Mouse (Mus musculus) MEL (cell line): ENCODE measurements around the gene Cenpj. TPM values are rescaled to one million over a fixed set of nuclear protein-coding genes. Genes with fewer than 3 reads are reported as not detected.

Experiments used
- DNase-seq: peaks from one replicate; pipeline ENCODE4 v3.0.0; 2011; ENCODE audit warnings: low read depth, low spot score
- H3K27ac ChIP-seq: 2 replicates; pipeline ENCODE4 v1.5.1; 2012; ENCODE audit warnings: low read depth, mild to moderate bottlenecking, control low read depth, low read length, moderate library complexity; ENCODE audit not compliant: control insufficient read depth
- H3K27me3 ChIP-seq, 2 experiments: fragments of 150-350 bp in 1 of 2; sonication (generic) in 1 of 2; 2 replicates each; pipeline ENCODE4 v1.6.1; 2012; ENCODE audit warnings: low read length in 2 of 2, mild to moderate bottlenecking in 2 of 2, improper control_type of control experiment in 1 of 2, moderate library complexity in 1 of 2; ENCODE audit not compliant: insufficient read depth in 2 of 2, control insufficient read depth in 1 of 2
- H3K36me3 ChIP-seq, 2 experiments: 2 replicates each; pipeline ENCODE4 v1.6.1; 2012 to 2014; ENCODE audit warnings: low read length in 2 of 2, improper control_type of control experiment in 1 of 2, inconsistent platforms in 1 of 2, mild to moderate bottlenecking in 1 of 2; ENCODE audit not compliant: insufficient read depth in 2 of 2, control insufficient read depth in 1 of 2
- H3K4me1 ChIP-seq, 2 experiments: fragments of 150-350 bp in 1 of 2; sonication (generic) in 1 of 2; 2 replicates each; pipeline ENCODE4 v1.6.1; 2012; ENCODE audit warnings: low read length in 2 of 2, improper control_type of control experiment in 1 of 2, mild to moderate bottlenecking in 1 of 2; ENCODE audit not compliant: insufficient read depth in 2 of 2, control insufficient read depth in 1 of 2
- H3K4me3 ChIP-seq, 2 experiments: fragments of 150-350 bp in 1 of 2; sonication (generic) in 1 of 2; 2 replicates each; pipeline ENCODE4 v1.5.1; 2012; ENCODE audit warnings: low read depth in 2 of 2, low read length in 2 of 2, mild to moderate bottlenecking in 2 of 2, moderate library complexity in 2 of 2, control low read depth in 1 of 2, improper control_type of control experiment in 1 of 2; ENCODE audit not compliant: control insufficient read depth in 1 of 2, insufficient read depth in 1 of 2
- H3K79me2 ChIP-seq: 2 replicates; pipeline ENCODE4 v1.6.1; 2012; ENCODE audit warnings: mild to moderate bottlenecking, low read length, moderate library complexity; ENCODE audit not compliant: control insufficient read depth, poor library complexity, insufficient read depth
- H3K9ac ChIP-seq: 2 replicates; pipeline ENCODE4 v1.6.1; 2012; ENCODE audit warnings: low read depth, mild to moderate bottlenecking, control low read depth, low read length, moderate library complexity; ENCODE audit not compliant: control insufficient read depth, poor library complexity, severe bottlenecking
- H3K9me3 ChIP-seq: fragments of 150-350 bp; sonication (generic); replicated peaks from 2 replicates; pipeline ENCODE4 v1.6.1; 2012; ENCODE audit warnings: mild to moderate bottlenecking, low read length, improper control_type of control experiment, moderate library complexity; ENCODE audit not compliant: insufficient read depth
- BHLHE40 ChIP-seq: IDR thresholded peaks from 2 replicates; pipeline ENCODE4 v1.6.1; 2012; ENCODE audit warnings: low read depth, mild to moderate bottlenecking, inconsistent platforms, low read length, improper control_type of control experiment, borderline replicate concordance
- CHD1 ChIP-seq: IDR thresholded peaks from 2 replicates; pipeline ENCODE4 v1.6.1; 2012; ENCODE audit warnings: low read depth, mild to moderate bottlenecking, inconsistent platforms, low read length, improper control_type of control experiment
- CHD2 ChIP-seq: IDR thresholded peaks from 2 replicates; pipeline ENCODE4 v1.6.1; 2011; ENCODE audit warnings: low read length, improper control_type of control experiment
- CTCF ChIP-seq, 3 experiments: IDR thresholded peaks in 2 of 3; conservative IDR thresholded peaks in 1 of 3; 2 replicates each; pipeline ENCODE4 v1.5.1; 2011 to 2012; ENCODE audit warnings: low read length in 3 of 3, low read depth in 2 of 3, mild to moderate bottlenecking in 2 of 3, improper control_type of control experiment in 1 of 3, inconsistent platforms in 1 of 3, mixed read lengths in 1 of 3, moderate library complexity in 1 of 3; ENCODE audit not compliant: control insufficient read depth in 1 of 3, insufficient read depth in 1 of 3, poor library complexity in 1 of 3, severe bottlenecking in 1 of 3
- E2F4 ChIP-seq: IDR thresholded peaks from 2 replicates; pipeline ENCODE4 v1.6.1; 2011; ENCODE audit warnings: low read depth, low read length, improper control_type of control experiment, borderline replicate concordance
- ELF1 ChIP-seq: IDR thresholded peaks from 2 replicates; pipeline ENCODE4 v1.6.1; 2014; ENCODE audit warnings: low read depth, mild to moderate bottlenecking, inconsistent platforms, low read length, improper control_type of control experiment, moderate library complexity
- EP300 ChIP-seq, 2 experiments: IDR thresholded peaks; 2 replicates each; pipeline ENCODE4 v1.6.1; 2011; ENCODE audit warnings: improper control_type of control experiment in 2 of 2, low read length in 2 of 2, low read depth in 1 of 2, mild to moderate bottlenecking in 1 of 2
- ETS1 ChIP-seq: IDR thresholded peaks from 2 replicates; pipeline ENCODE4 v1.6.1; 2012; ENCODE audit warnings: low read depth, mild to moderate bottlenecking, inconsistent platforms, low read length, improper control_type of control experiment, moderate library complexity
- GABPA ChIP-seq: IDR thresholded peaks from 2 replicates; pipeline ENCODE4 v1.6.1; 2012; ENCODE audit warnings: low read depth, mild to moderate bottlenecking, inconsistent platforms, low read length, improper control_type of control experiment, moderate library complexity
- GATA1 ChIP-seq: IDR thresholded peaks from 2 replicates; pipeline ENCODE4 v1.6.1; 2011; ENCODE audit warnings: low read depth, low read length, improper control_type of control experiment
- JUND ChIP-seq: IDR thresholded peaks from 2 replicates; pipeline ENCODE4 v1.6.1; 2011; ENCODE audit warnings: low read depth, mild to moderate bottlenecking, improper control_type of control experiment, low read length
- MAZ ChIP-seq: IDR thresholded peaks from 2 replicates; pipeline ENCODE4 v1.6.1; 2012; ENCODE audit warnings: low read depth, mild to moderate bottlenecking, inconsistent platforms, low read length, improper control_type of control experiment
- MEF2A ChIP-seq: IDR thresholded peaks from 2 replicates; pipeline ENCODE4 v1.6.1; 2014; ENCODE audit warnings: low read depth, mild to moderate bottlenecking, inconsistent platforms, low read length, improper control_type of control experiment; ENCODE audit not compliant: poor library complexity, insufficient replicate concordance, severe bottlenecking; ENCODE audit errors: extremely low read depth
- MXI1 ChIP-seq: IDR thresholded peaks from 2 replicates; pipeline ENCODE4 v1.6.1; 2011; ENCODE audit warnings: mild to moderate bottlenecking, low read depth, low read length, improper control_type of control experiment
- MYB ChIP-seq: IDR thresholded peaks from 2 replicates; pipeline ENCODE4 v1.6.1; 2011; ENCODE audit warnings: mild to moderate bottlenecking, low read depth, low read length, improper control_type of control experiment
- NELFE ChIP-seq: IDR thresholded peaks from 2 replicates; pipeline ENCODE4 v1.6.1; 2011; ENCODE audit warnings: low read depth, low read length, improper control_type of control experiment
- POLR2AphosphoS2 ChIP-seq: IDR thresholded peaks from 2 replicates; pipeline ENCODE4 v1.6.1; 2011; ENCODE audit warnings: low read length, improper control_type of control experiment
- POLR2AphosphoS5 ChIP-seq: IDR thresholded peaks from 2 replicates; pipeline ENCODE4 v1.6.1; 2012; ENCODE audit warnings: low read depth, borderline replicate concordance, mild to moderate bottlenecking, inconsistent platforms, low read length, moderate library complexity, mixed read lengths
- RAD21 ChIP-seq: IDR thresholded peaks from 2 replicates; pipeline ENCODE4 v1.6.1; 2011; ENCODE audit warnings: mild to moderate bottlenecking, low read depth, low read length, improper control_type of control experiment
- SIN3A ChIP-seq: IDR thresholded peaks from 2 replicates; pipeline ENCODE4 v1.6.1; 2012; ENCODE audit warnings: low read length, improper control_type of control experiment, inconsistent platforms
- SMC3 ChIP-seq: IDR thresholded peaks from 2 replicates; pipeline ENCODE4 v1.6.1; 2011; ENCODE audit warnings: low read depth, low read length, improper control_type of control experiment
- TBP ChIP-seq: IDR thresholded peaks from 2 replicates; pipeline ENCODE4 v1.8.0; 2011; ENCODE audit warnings: low read depth, low read length, improper control_type of control experiment
- TCF12 ChIP-seq: IDR thresholded peaks from 2 replicates; pipeline ENCODE4 v1.6.1; 2014; ENCODE audit warnings: low read depth, mild to moderate bottlenecking, inconsistent platforms, low read length, improper control_type of control experiment, moderate library complexity
- USF1 ChIP-seq: IDR thresholded peaks from 2 replicates; pipeline ENCODE4 v1.6.1; 2014; ENCODE audit warnings: low read depth, mild to moderate bottlenecking, inconsistent platforms, low read length, improper control_type of control experiment, moderate library complexity
- ZC3H11A ChIP-seq: IDR thresholded peaks from 2 replicates; pipeline ENCODE4 v1.6.1; 2012; ENCODE audit warnings: low read depth, mild to moderate bottlenecking, inconsistent platforms, low read length, improper control_type of control experiment
- ZKSCAN1 ChIP-seq: IDR thresholded peaks from 2 replicates; pipeline ENCODE4 v1.6.1; 2012; ENCODE audit warnings: low read depth, mild to moderate bottlenecking, inconsistent platforms, low read length, improper control_type of control experiment, moderate library complexity
- ZMIZ1 ChIP-seq: IDR thresholded peaks from 2 replicates; pipeline ENCODE4 v1.6.1; 2012; ENCODE audit warnings: low read depth, mild to moderate bottlenecking, inconsistent platforms, low read length, improper control_type of control experiment, moderate library complexity
- polyA plus RNA-seq, 2 experiments: library from polyadenylated mRNA; stranded (reverse) in 1 of 2; unstranded in 1 of 2; fragments of >175 nt in 1 of 2; fragments of >200 nt in 1 of 2; gene quantifications; 2 replicates each; pipeline versions ENCODE4 v1.2.1 to v1.2.4; 2012; ENCODE audit warnings: low replicate concordance in 2 of 2, low read depth in 1 of 2; ENCODE audit not compliant: insufficient read length in 2 of 2, insufficient read depth in 1 of 2, missing spikeins in 1 of 2
- total RNA-seq: library from RNA; depleted of rRNA; stranded (reverse); fragments of 300-350 nt; gene quantifications from 2 replicates; pipeline ENCODE4 v1.2.3, GENCODE M21; 2012

The Cenpj gene
- total and polyA plus RNA-seq, 3 experiments = 3.2 to 7.5 TPM; not detected in 1

GRCm38 (mm10) chr14:56579011-56579410, 3.8 kb upstream of the Cenpj start:
- TF ChIP-seq BHLHE40 (no peak), JUND (no peak), EP300 (IDR thresholded peaks at IDR 0.05; ENCODE audit: low read depth in 1 of 2, low read length in 2 of 2) (no peak), MEF2A (no peak), GABPA (no peak), ETS1 (no peak), SIN3A (no peak), NELFE (no peak), MYB (no peak), RAD21 (no peak), MAZ (no peak), CHD2 (no peak), ZKSCAN1 (no peak), ZMIZ1 (no peak)
- Histone ChIP-seq H3K4me3 (no peak overlapping the region), H3K9me3 (no peaks in the 10 kb centered on the region), H3K9ac (no peak overlapping the region), H3K27me3 (no peaks in the 10 kb centered on the region), H3K27ac (no peak overlapping the region), H3K36me3 (peaks cover 0 to 11% of the 10 kb centered on the region in 2 experiments; a peak in 2 of 4 replicates), H3K79me2 (peaks cover 2% of the 10 kb centered on the region; the same call in 1 of the 2 replicates), H3K4me1 (peaks cover 0 to 14% of the 10 kb centered on the region in 2 experiments; a peak in 1 of 4 replicates)
- DNase-seq = no peak

- H3K27me3 ChIP-seq = no peaks in the 10 kb centered on the region
- peaks cover 0 to 13% of the 10 kb centered on the region in 2 experiments; a peak in 2 of 4 replicates for H3K36me3 ChIP-seq
- peak; percentile 19 for DNase-seq
- H3K79me2 ChIP-seq = peaks cover 2% of the 10 kb centered on the region; the same call in 1 of the 2 replicates
- H3K4me1 ChIP-seq = peaks cover 0 to 10% of the 10 kb centered on the region in 2 experiments; a peak in 1 of 4 replicates
- H3K4me3 ChIP-seq = peak overlapping the region; percentile 62 to 92
- no peak for TF ChIP-seq TCF12
- TF ChIP-seq EP300 (IDR thresholded peaks at IDR 0.05; ENCODE audit: low read depth in 1 of 2, low read length in 2 of 2) = no peak
- no peak for TF ChIP-seq SMC3
- TF ChIP-seq ZC3H11A = no peak
- no peak for TF ChIP-seq E2F4
- no peak for TF ChIP-seq ELF1
- no peak for TF ChIP-seq POLR2AphosphoS5
- TF ChIP-seq MAZ = no peak
- no peak for TF ChIP-seq SIN3A
- no peak for TF ChIP-seq GATA1
- TF ChIP-seq MXI1 = no peak
- TF ChIP-seq MEF2A = no peak
- TF ChIP-seq CTCF (IDR thresholded peaks at IDR 0.05 in 2 of 3, conservative IDR thresholded peaks at IDR 0.05 in 1 of 3; ENCODE audit: control insufficient read depth in 1 of 3, insufficient read depth in 1 of 3, low read depth in 2 of 3, low read length in 3 of 3, poor library complexity in 1 of 3, severe bottlenecking in 1 of 3) = no peak
- TF ChIP-seq TBP = no peak
- TF ChIP-seq GABPA = no peak
- no peak for TF ChIP-seq NELFE
- TF ChIP-seq USF1 = no peak
- TF ChIP-seq CHD1 = no peak
- TF ChIP-seq POLR2AphosphoS2 = no peak
- TF ChIP-seq BHLHE40 = no peak
- peak overlapping the region; percentile 89 for H3K9ac ChIP-seq
- peak overlapping the region; percentile 57 for H3K27ac ChIP-seq
- H3K9me3 ChIP-seq = no peaks in the 10 kb centered on the region
These were observed 1.0 kb upstream of the Cenpj start for GRCm38 (mm10) chr14:56575969-56576901.
